In genomic region chr1:55221352-55221751, GRCm38 (mm10) we compare ENCODE assay signal across 9 mouse cellular contexts. TPM values are rescaled to one million over a fixed set of nuclear protein-coding genes. Genes with fewer than 3 reads are reported as not detected.
DNase-seq lines count a peak whose midpoint lies in the region; ATAC-seq and TF ChIP-seq lines count a peak whose summit lies in the region.
"Had no signal": no experiment of that assay in that cellular context is flagged by ENCODE, and none has a peak within 500 bp of the region (broad histone marks: within the 10 kb centered on the region; RNA-seq: fewer than 3 reads in every experiment).

No protein-coding gene starts in this region.

- no peak overlapping the region for H3K9ac ChIP-seq in limb, embryonic 14.5 days (ENCODE audit: low read depth, low read length, severe bottlenecking)

- intact Hi-C loops in left cerebral cortex, postnatal 14 days (cut with DNase I): no loop called here

- H3K27ac ChIP-seq in limb, embryonic 14.5 days (replicated peaks; ENCODE audit: low read depth, low read length): no peak overlapping the region

- WGBS in limb, embryonic 14.5 days: 75% methylated on average over 4 of the region's 4 CpGs

- ATAC-seq in limb, embryonic 14.5 days (ENCODE audit: low FRiP score, low read depth): no peak

- no peaks in the 10 kb centered on the region for H3K9me3 ChIP-seq in limb, embryonic 14.5 days (ENCODE audit: control insufficient read depth, low read length)

- H3K27me3 ChIP-seq in limb, embryonic 14.5 days (ENCODE audit: control insufficient read depth, insufficient read depth, low read length): no peaks in the 10 kb centered on the region

- no peak overlapping the region for H3K4me3 ChIP-seq in limb, embryonic 14.5 days (replicated peaks; ENCODE audit: low read length)

- no peak for TF ChIP-seq POLR2A in brain, embryonic 14.5 days (IDR thresholded peaks at IDR 0.05; ENCODE audit: borderline replicate concordance, extremely low read depth, insufficient read depth, insufficient read length, poor library complexity, severe bottlenecking)
- no peak for TF ChIP-seq POLR2A in limb, embryonic 14.5 days (IDR thresholded peaks at IDR 0.05; ENCODE audit: borderline replicate concordance, extremely low read depth, insufficient read depth, insufficient read length)

- no peak for TF ChIP-seq CTCF in brain, embryonic 14.5 days (IDR thresholded peaks at IDR 0.05; ENCODE audit: borderline replicate concordance, extremely low read depth, insufficient read depth, insufficient read length)

- H3K4me2 ChIP-seq in limb, embryonic 14.5 days (replicated peaks; ENCODE audit: low read depth, low read length, severe bottlenecking): no peak overlapping the region
- H3K4me2 ChIP-seq: midbrain, embryonic 11.5 days had no signal

- peak; percentile 40 to 46 for DNase-seq in cerebellum, postnatal 10 days
- DNase-seq in cerebellum, adult 11-12 months: no peak
- peak; percentile 42 to 56 for DNase-seq in left cerebral cortex, postnatal 14 days (ENCODE audit: low spot score in 2 of 2)
- no peak for DNase-seq in left cerebral cortex, adult 8-10 months (ENCODE audit: low spot score in 2 of 2)
- DNase-seq in brain, embryonic 14.5 days (ENCODE audit: low read depth): peak; percentile 60
- DNase-seq in limb, embryonic 14.5 days (ENCODE audit: low spot score): peak; percentile 47
- no peak for DNase-seq in ovary, adult 18-20 months (ENCODE audit: low spot score)
- DNase-seq in frontal cortex, postnatal 25 days (ENCODE audit: low spot score in 2 of 2): no peak

- peaks cover 30% of the 10 kb centered on the region for H3K4me1 ChIP-seq in limb, embryonic 14.5 days (ENCODE audit: control insufficient read depth, insufficient read depth, low read length)

- no peaks in the 10 kb centered on the region for H3K36me3 ChIP-seq in limb, embryonic 14.5 days (ENCODE audit: control insufficient read depth, insufficient read depth, low read length)

RNA-seq across cellular contexts. Expression of gene Rftn2, which starts 5.2 kb away (rescaled TPM):
- 10 to 100 TPM; 18.5 to 19.5 TPM for total RNA-seq in left cerebral cortex, postnatal 14 days (2021)
- total RNA-seq in left cerebral cortex, adult 8-10 months (2022): 10 to 100 TPM; 25.6 to 27.1 (median 26.6) TPM
- 8.2 and 8.7 TPM in 2 replicates for polyA plus RNA-seq in brain, embryonic 14.5 days (2012; rRNA removed)
- polyA plus RNA-seq in limb, embryonic 14.5 days (2012; rRNA removed): 22.9 and 24.3 TPM in 2 replicates
- polyA plus RNA-seq in limb, embryonic 14.5 days (2014; fragmentation: Nextera tagmentation; extraction: Ambion mirVana): 27.0 and 29.6 TPM in 2 replicates

RNA-seq across cellular contexts. Expression of gene Mars2, which starts 15.6 kb away (rescaled TPM):
- 10 to 100 TPM; 10.6 to 11.5 TPM for total RNA-seq in left cerebral cortex, postnatal 14 days (2021)
- total RNA-seq in left cerebral cortex, adult 8-10 months (2022): 1 to 10 TPM; 7.6 to 8.5 (median 8.3) TPM
- 4.1 and 4.3 TPM in 2 replicates for polyA plus RNA-seq in brain, embryonic 14.5 days (2012; rRNA removed)
- 2.4 TPM in 2 replicates for polyA plus RNA-seq in limb, embryonic 14.5 days (2012; rRNA removed)
- polyA plus RNA-seq in limb, embryonic 14.5 days (2014; fragmentation: Nextera tagmentation; extraction: Ambion mirVana): 2.3 and 2.9 TPM in 2 replicates

Comparison
In these comparisons a context has a peak if more than half of its experiments do, and no peak if none do; other contexts are left out.
1. DNase-seq: peak in cerebellum, postnatal 10 days (2 of 2), left cerebral cortex, postnatal 14 days (2 of 2), brain, embryonic 14.5 days (single experiment) and limb, embryonic 14.5 days (single experiment); none in cerebellum, adult 11-12 months (single experiment), left cerebral cortex, adult 8-10 months (0 of 2), ovary, adult 18-20 months (single experiment) and frontal cortex, postnatal 25 days (0 of 2).